ENCODE assay signal across 15 mouse cellular contexts in the genomic region with DNA sequence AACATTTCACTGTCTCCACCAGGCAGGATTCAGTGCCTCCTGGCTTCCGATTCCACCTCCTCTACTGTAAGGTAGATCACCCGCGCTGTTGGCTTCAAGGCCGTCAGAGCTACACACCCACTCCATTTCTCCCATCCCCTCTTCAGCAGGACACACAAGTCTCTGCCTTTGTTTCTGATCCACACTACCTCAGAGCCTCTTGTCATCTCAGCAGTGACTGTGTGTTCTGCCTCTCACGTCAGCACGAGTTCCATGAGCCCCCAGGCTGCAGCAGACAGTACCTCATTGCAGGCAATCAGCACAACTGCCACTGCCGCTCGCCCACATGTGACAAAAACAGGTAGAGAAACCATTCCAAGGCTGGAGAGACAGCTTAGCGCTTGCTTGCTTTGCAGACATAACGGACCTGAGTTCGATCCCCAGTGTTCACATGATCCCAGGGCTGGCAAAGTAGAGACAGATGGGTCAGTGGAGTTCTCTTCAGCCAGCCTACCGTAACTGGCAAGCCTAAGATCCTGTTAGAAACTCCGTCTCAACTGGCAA. TPM values are rescaled to one million over a fixed set of nuclear protein-coding genes. Genes with fewer than 3 reads are reported as not detected.
DNase-seq lines count a peak whose midpoint lies in the region; ATAC-seq and TF ChIP-seq lines count a peak whose summit lies in the region.
"Had no signal": no experiment of that assay in that cellular context is flagged by ENCODE, and none has a peak within 500 bp of the region (broad histone marks: within the 10 kb centered on the region; RNA-seq: fewer than 3 reads in every experiment).

No protein-coding gene starts in this region.

- H3K9ac ChIP-seq in hindbrain, embryonic 11.5 days (ENCODE audit: low read depth, low read length), result no peak overlapping the region
- H3K9ac ChIP-seq in midbrain, postnatal 0 days (replicated peaks; ENCODE audit: low read length, poor library complexity, severe bottlenecking), result no peak overlapping the region
- H3K9ac ChIP-seq: embryonic facial prominence, embryonic 12.5 days; forebrain, embryonic 13.5 days; heart, embryonic 12.5 days; kidney, embryonic 15.5 days; lung, embryonic 14.5 days had no signal

- no peak overlapping the region for H3K4me3 ChIP-seq in hindbrain, embryonic 10.5 days
- no peak overlapping the region for H3K4me3 ChIP-seq in hindbrain, embryonic 11.5 days (ENCODE audit: low read depth, low read length)
- no peak overlapping the region for H3K4me3 ChIP-seq in midbrain, postnatal 0 days (ENCODE audit: low read depth, low read length)
- H3K4me3 ChIP-seq: embryonic facial prominence, embryonic 12.5 days; forebrain, embryonic 13.5 days; heart, embryonic 12.5 days; kidney, embryonic 15.5 days; neural tube, embryonic 13.5 days had no signal

- WGBS in hindbrain, embryonic 10.5 days, result 89% methylated on average over 13 of the region's 13 CpGs
- WGBS in hindbrain, embryonic 11.5 days, result 87% methylated on average over 13 of the region's 13 CpGs
- WGBS in midbrain, postnatal 0 days, result 77% methylated on average over 13 of the region's 13 CpGs

- ATAC-seq in hindbrain, embryonic 11.5 days (ENCODE audit: low FRiP score), result no peak
- peak; percentile 12; the same call in 1 of the 2 replicates for ATAC-seq in midbrain, postnatal 0 days (ENCODE audit: low FRiP score)
- ATAC-seq: forebrain, embryonic 13.5 days had no signal

- no peaks in the 10 kb centered on the region for H3K9me3 ChIP-seq in hindbrain, embryonic 10.5 days
- no peaks in the 10 kb centered on the region for H3K9me3 ChIP-seq in hindbrain, embryonic 11.5 days (ENCODE audit: control insufficient read depth, low read length)
- no peaks in the 10 kb centered on the region for H3K9me3 ChIP-seq in midbrain, postnatal 0 days (ENCODE audit: low read length)
- H3K9me3 ChIP-seq: embryonic facial prominence, embryonic 12.5 days; forebrain, embryonic 13.5 days; heart, embryonic 12.5 days; kidney, embryonic 15.5 days; neural tube, embryonic 13.5 days had no signal

- H3K4me1 ChIP-seq in hindbrain, embryonic 10.5 days (replicated peaks), result peaks cover 16% of the 10 kb centered on the region
- 0 out of 2 replicates have a peak, but pooled peaks cover 2% of the 10 kb centered on the region for H3K4me1 ChIP-seq in hindbrain, embryonic 11.5 days (replicated peaks; ENCODE audit: control insufficient read depth, insufficient read depth, low read length)
- no peaks in the 10 kb centered on the region for H3K4me1 ChIP-seq in midbrain, postnatal 0 days (ENCODE audit: insufficient read depth, low read length)
- H3K4me1 ChIP-seq: embryonic facial prominence, embryonic 12.5 days; forebrain, embryonic 13.5 days; kidney, embryonic 15.5 days had no signal

- H3K27ac ChIP-seq in hindbrain, embryonic 10.5 days, result peak overlapping the region; percentile 68
- no peak overlapping the region for H3K27ac ChIP-seq in hindbrain, embryonic 11.5 days (ENCODE audit: low read depth, low read length)
- peak overlapping the region; percentile 65 for H3K27ac ChIP-seq in midbrain, postnatal 0 days (ENCODE audit: low read depth, low read length)
- H3K27ac ChIP-seq: embryonic facial prominence, embryonic 12.5 days; forebrain, embryonic 13.5 days; kidney, embryonic 15.5 days; neural tube, embryonic 13.5 days had no signal

- no peak overlapping the region for H3K4me2 ChIP-seq in hindbrain, embryonic 11.5 days (replicated peaks; ENCODE audit: low read depth, low read length)
- H3K4me2 ChIP-seq in midbrain, postnatal 0 days (ENCODE audit: low read depth, low read length, poor library complexity, severe bottlenecking), result no peak overlapping the region
- H3K4me2 ChIP-seq: embryonic facial prominence, embryonic 12.5 days; forebrain, embryonic 13.5 days; heart, embryonic 12.5 days; kidney, embryonic 15.5 days; lung, embryonic 14.5 days; neural tube, embryonic 13.5 days had no signal

- TF ChIP-seq CTCF in midbrain, postnatal 0 days (IDR thresholded peaks at IDR 0.05), result no peak

- no peaks in the 10 kb centered on the region for H3K36me3 ChIP-seq in hindbrain, embryonic 10.5 days
- H3K36me3 ChIP-seq in hindbrain, embryonic 11.5 days (ENCODE audit: control insufficient read depth, insufficient read depth, low read length), result no peaks in the 10 kb centered on the region
- H3K36me3 ChIP-seq in midbrain, postnatal 0 days (ENCODE audit: insufficient read depth, low read length), result no peaks in the 10 kb centered on the region
- H3K36me3 ChIP-seq: embryonic facial prominence, embryonic 12.5 days; heart, embryonic 12.5 days; kidney, embryonic 15.5 days; neural tube, embryonic 13.5 days had no signal

- H3K27me3 ChIP-seq in hindbrain, embryonic 10.5 days (ENCODE audit: insufficient read depth, poor library complexity, severe bottlenecking), result no peaks in the 10 kb centered on the region
- H3K27me3 ChIP-seq in hindbrain, embryonic 11.5 days (ENCODE audit: control insufficient read depth, insufficient read depth, low read length), result no peaks in the 10 kb centered on the region
- H3K27me3 ChIP-seq in midbrain, postnatal 0 days (ENCODE audit: insufficient read depth, low read length), result no peaks in the 10 kb centered on the region
- H3K27me3 ChIP-seq: embryonic facial prominence, embryonic 12.5 days; forebrain, embryonic 13.5 days; heart, embryonic 12.5 days; kidney, embryonic 15.5 days; neural tube, embryonic 13.5 days had no signal

- DNase-seq in hindbrain, embryonic 10.5 days (ENCODE audit: low spot score), result no peak
- DNase-seq in hindbrain, embryonic 11.5 days (ENCODE audit: low spot score), result no peak
- peak; percentile 28 for DNase-seq in ZHBTc4 (ENCODE audit: low read depth, low spot score)
- DNase-seq in left cerebral cortex, adult 8-10 months (ENCODE audit: low spot score in 2 of 2), result peak; percentile 31 to 45
- DNase-seq in midbrain, postnatal 0 days (ENCODE audit: low spot score), result no peak
- no peak for DNase-seq in thymus, adult 18-20 months
- no peak for DNase-seq in cerebellum, postnatal 4 days (ENCODE audit: low spot score in 2 of 2)
- DNase-seq: gastrocnemius, postnatal 14 days; liver; lung, embryonic 14.5 days had no signal

RNA-seq across cellular contexts. Expression of a gene that starts 11.0 kb away (rescaled TPM):
- 45.6 TPM in 2 replicates for polyA plus RNA-seq in hindbrain, embryonic 10.5 days (2016; fragmentation: Nextera tagmentation; extraction: Ambion mirVana)
- polyA plus RNA-seq in hindbrain, embryonic 11.5 days (2014; fragmentation: Nextera tagmentation; extraction: Ambion mirVana), result 35.1 and 41.9 TPM in 2 replicates
- total RNA-seq in left cerebral cortex, adult 8-10 months (2022), result 10 to 100 TPM; 11.6 to 16.4 (median 14.1) TPM
- total RNA-seq in midbrain, postnatal 0 days (2014; rRNA removed), result 28.8 and 35.5 TPM in 2 replicates
- 30.5 and 34.8 TPM in 2 replicates for polyA plus RNA-seq in midbrain, postnatal 0 days (2015; fragmentation: Nextera tagmentation; extraction: Ambion mirVana)

RNA-seq across cellular contexts. Expression of a gene that starts 39.1 kb away (rescaled TPM):
- polyA plus RNA-seq in hindbrain, embryonic 10.5 days (2016; fragmentation: Nextera tagmentation; extraction: Ambion mirVana), result 38.5 and 40.3 TPM in 2 replicates
- 22.5 and 26.0 TPM in 2 replicates for polyA plus RNA-seq in hindbrain, embryonic 11.5 days (2014; fragmentation: Nextera tagmentation; extraction: Ambion mirVana)
- total RNA-seq in left cerebral cortex, adult 8-10 months (2022), result 100 to 1,000 TPM in 2 of 4 experiments, 10 to 100 TPM in 2; 93.7 to 105 (median 99.7) TPM
- 146 and 162 TPM in 2 replicates for total RNA-seq in midbrain, postnatal 0 days (2014; rRNA removed)
- polyA plus RNA-seq in midbrain, postnatal 0 days (2015; fragmentation: Nextera tagmentation; extraction: Ambion mirVana), result 56.6 and 59.3 TPM in 2 replicates

RNA-seq across cellular contexts. Expression of a gene that starts 50.4 kb away (rescaled TPM):
- 7.0 and 15.1 TPM in 2 replicates for polyA plus RNA-seq in hindbrain, embryonic 10.5 days (2016; fragmentation: Nextera tagmentation; extraction: Ambion mirVana)
- polyA plus RNA-seq in hindbrain, embryonic 11.5 days (2014; fragmentation: Nextera tagmentation; extraction: Ambion mirVana), result 12.6 and 15.0 TPM in 2 replicates
- total RNA-seq in left cerebral cortex, adult 8-10 months (2022), result 100 to 1,000 TPM; 360 to 411 (median 377) TPM
- total RNA-seq in midbrain, postnatal 0 days (2014; rRNA removed), result 456 and 504 TPM in 2 replicates
- polyA plus RNA-seq in midbrain, postnatal 0 days (2015; fragmentation: Nextera tagmentation; extraction: Ambion mirVana), result 325 and 340 TPM in 2 replicates

Comparison
In these comparisons a context has a peak if more than half of its experiments do, and no peak if none do; other contexts are left out.
1. DNase-seq: peak in ZHBTc4 (single experiment) and left cerebral cortex, adult 8-10 months (2 of 2); none in hindbrain, embryonic 10.5 days (single experiment), hindbrain, embryonic 11.5 days (single experiment), midbrain, postnatal 0 days (single experiment), thymus, adult 18-20 months (0 of 2) and cerebellum, postnatal 4 days (0 of 2).
2. RNA of a gene that starts 50.4 kb away (polyA plus RNA-seq): 325 to 340 TPM in midbrain, postnatal 0 days; 7.0 to 15.1 TPM in hindbrain, embryonic 10.5 days and 12.6 to 15.0 TPM in hindbrain, embryonic 11.5 days; every median in the first group is over 10 times any median in the second.